Mouse (Mus musculus): ENCODE results near the gene Slc16a2. TPM values are rescaled to one million over a fixed set of nuclear protein-coding genes. Genes with fewer than 3 reads are reported as not detected.

The Slc16a2 gene
- 23.4 and 24.5 TPM in 2 replicates for polyA plus RNA-seq (2012; rRNA removed)

DNA sequence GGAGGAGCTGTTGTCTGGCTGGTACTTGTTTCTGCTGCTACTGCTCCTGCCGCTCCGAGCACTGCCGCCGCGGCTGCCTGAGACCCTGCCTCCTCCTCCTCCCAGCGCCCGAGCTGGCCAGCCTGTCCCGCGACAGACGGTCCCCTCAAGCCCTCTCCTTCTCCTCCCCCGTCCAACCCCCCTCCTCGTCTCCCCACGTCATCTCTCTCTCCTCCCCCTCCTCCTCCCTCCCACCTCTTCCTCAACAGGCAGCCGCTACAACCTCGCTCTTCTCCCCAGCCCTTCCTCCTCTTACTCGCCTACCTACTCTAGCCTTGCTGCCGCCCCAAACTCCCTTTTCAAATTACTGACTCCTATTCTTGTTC is at the start of gene Slc16a2:
Gene Slc16a2 (minus strand): TSS at position 152 of the 365 bp plus-strand sequence.

Other genes starting within 250 kb of the Slc16a2 start
- gene Zcchc13, start 191.4 kb downstream of the Slc16a2 start, polyA plus RNA-seq (2012; rRNA removed), result 0.06 and 0.10 TPM in 2 replicates
- gene Rlim, start 159.3 kb upstream of the Slc16a2 start, polyA plus RNA-seq (2012; rRNA removed), result 19.7 and 20.0 TPM in 2 replicates

Data from central nervous system, embryonic 14 days (tissue).